ENCODE assay signal across 8 mouse cellular contexts in the genomic region with DNA sequence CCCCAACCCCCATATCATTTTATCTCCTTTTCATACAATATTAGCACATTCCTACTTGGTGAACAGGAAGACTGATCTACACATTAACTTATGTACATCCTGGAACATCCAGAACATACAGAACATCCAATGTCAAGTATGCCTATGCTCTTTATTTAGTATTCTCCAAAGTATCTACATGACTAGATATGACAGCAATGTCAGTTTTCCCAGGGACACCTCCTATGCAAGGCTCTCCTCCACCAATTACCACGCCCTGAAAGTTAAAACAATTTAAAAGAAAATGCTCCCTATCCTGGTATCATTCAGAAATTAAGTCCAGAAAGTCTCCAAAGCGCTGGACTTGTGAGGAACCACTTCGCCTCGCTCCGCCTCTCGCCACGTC. TPM values are rescaled to one million over a fixed set of nuclear protein-coding genes. Genes with fewer than 3 reads are reported as not detected.
DNase-seq lines count a peak whose midpoint lies in the region; ATAC-seq and TF ChIP-seq lines count a peak whose summit lies in the region.

No protein-coding gene starts in this region.

- peak overlapping the region; percentile 88 for H3K4me2 ChIP-seq in forebrain, embryonic 12.5 days
- H3K4me2 ChIP-seq in limb, embryonic 12.5 days = peak overlapping the region; percentile 89
- H3K4me2 ChIP-seq in neural tube, embryonic 14.5 days (ENCODE audit: low read depth, low read length) = peak overlapping the region; percentile 76

- H3K9ac ChIP-seq in forebrain, embryonic 12.5 days = no peak overlapping the region
- H3K9ac ChIP-seq in limb, embryonic 12.5 days (replicated peaks) = no peak overlapping the region
- H3K9ac ChIP-seq in neural tube, embryonic 14.5 days (replicated peaks; ENCODE audit: low read depth, low read length) = no peak overlapping the region

- ATAC-seq in forebrain, embryonic 12.5 days (ENCODE audit: low FRiP score) = no peak; the same call in none of the 2 replicates
- ATAC-seq in limb, embryonic 12.5 days (ENCODE audit: insufficient number of reproducible peaks, insufficient read depth, low FRiP score, low TSS enrichment, low read depth) = peak; percentile 4; the same call in 1 of the 2 replicates
- ATAC-seq in neural tube, embryonic 14.5 days (ENCODE audit: low read depth) = no peak

- peaks cover 4% of the 10 kb centered on the region for H3K36me3 ChIP-seq in forebrain, embryonic 12.5 days (replicated peaks)
- H3K36me3 ChIP-seq in limb, embryonic 12.5 days = peaks cover 11% of the 10 kb centered on the region; the same call in 1 of the 2 replicates
- H3K36me3 ChIP-seq in neural tube, embryonic 14.5 days (ENCODE audit: control insufficient read depth, insufficient read depth, low read length) = no peaks in the 10 kb centered on the region

- H3K27ac ChIP-seq in layer of hippocampus, adult 2 months = no peak overlapping the region
- H3K27ac ChIP-seq in forebrain, embryonic 12.5 days = no peak overlapping the region
- no peak overlapping the region for H3K27ac ChIP-seq in limb, embryonic 12.5 days
- no peak overlapping the region for H3K27ac ChIP-seq in neural tube, embryonic 14.5 days (ENCODE audit: low read depth, low read length)

- H3K9me3 ChIP-seq in forebrain, embryonic 12.5 days = no peaks in the 10 kb centered on the region
- peaks cover 10% of the 10 kb centered on the region; the same call in 1 of the 2 replicates for H3K9me3 ChIP-seq in limb, embryonic 12.5 days
- H3K9me3 ChIP-seq in neural tube, embryonic 14.5 days (ENCODE audit: control insufficient read depth, low read length) = no peaks in the 10 kb centered on the region

- TF ChIP-seq CTCF in layer of hippocampus, adult 2 months (conservative IDR thresholded peaks at IDR 0.05) = no peak

- 3% methylated on average over 7 of the region's 7 CpGs for WGBS in forebrain, embryonic 12.5 days
- 4% methylated on average over 7 of the region's 7 CpGs for WGBS in limb, embryonic 12.5 days
- WGBS in neural tube, embryonic 14.5 days = 0% methylated on average over 7 of the region's 7 CpGs

- peak overlapping the region; percentile 67 for H3K4me3 ChIP-seq in layer of hippocampus, adult 2 months
- peak overlapping the region; percentile 72 for H3K4me3 ChIP-seq in forebrain, embryonic 12.5 days (replicated peaks)
- H3K4me3 ChIP-seq in limb, embryonic 12.5 days (replicated peaks) = peak overlapping the region; percentile 73
- peak overlapping the region; percentile 75 for H3K4me3 ChIP-seq in neural tube, embryonic 14.5 days (ENCODE audit: low read depth, low read length)

- DNase-seq in layer of hippocampus, adult 2 months (ENCODE audit: low spot score in 2 of 2) = no peak
- no peak for DNase-seq in layer of hippocampus, adult 18-20 months (ENCODE audit: low spot score in 2 of 2)
- DNase-seq in Muller cell, postnatal 12 days (ENCODE audit: inconsistent ontology term) = no peak
- DNase-seq in adrenal gland, adult 8-10 months = no peak
- no peak for DNase-seq in spleen, postnatal 4 days (ENCODE audit: low spot score in 2 of 2)

- no peaks in the 10 kb centered on the region for H3K27me3 ChIP-seq in forebrain, embryonic 12.5 days
- H3K27me3 ChIP-seq in limb, embryonic 12.5 days = no peaks in the 10 kb centered on the region
- H3K27me3 ChIP-seq in neural tube, embryonic 14.5 days (ENCODE audit: control insufficient read depth, insufficient read depth, low read length) = no peaks in the 10 kb centered on the region

- peaks cover 14% of the 10 kb centered on the region for H3K4me1 ChIP-seq in forebrain, embryonic 12.5 days
- H3K4me1 ChIP-seq in limb, embryonic 12.5 days (replicated peaks) = peaks cover 12% of the 10 kb centered on the region
- H3K4me1 ChIP-seq in neural tube, embryonic 14.5 days (ENCODE audit: control insufficient read depth, insufficient read depth, low read length) = no peaks in the 10 kb centered on the region

RNA-seq across cellular contexts. Expression of gene Cdkn3, which starts 0.4 kb away (rescaled TPM):
- under 1 TPM; 0.56 to 0.81 TPM for total RNA-seq in layer of hippocampus, adult 2 months (2021)
- total RNA-seq in layer of hippocampus, adult 18-20 months (2021) = not detected
- 37.0 and 45.9 TPM in 2 replicates for polyA plus RNA-seq in forebrain, embryonic 12.5 days (2016; fragmentation: Nextera tagmentation; extraction: Ambion mirVana)
- polyA plus RNA-seq in limb, embryonic 12.5 days (2016; fragmentation: Nextera tagmentation; extraction: Ambion mirVana) = 46.4 and 47.6 TPM in 2 replicates
- polyA plus RNA-seq in neural tube, embryonic 14.5 days (2014; fragmentation: Nextera tagmentation; extraction: Ambion mirVana) = 5.2 and 8.4 TPM in 2 replicates
- total RNA-seq in adrenal gland, adult 8-10 months (2022) = 1 to 10 TPM in 1 of 4 experiments, under 1 TPM in 3; 0.24 to 1.4 (median 0.68) TPM

RNA-seq across cellular contexts. Expression of gene Cnih1, which starts 28.2 kb away (rescaled TPM):
- total RNA-seq in layer of hippocampus, adult 2 months (2021) = 10 to 100 TPM; 70.1 to 79.6 TPM
- 10 to 100 TPM; 73.6 to 78.1 TPM for total RNA-seq in layer of hippocampus, adult 18-20 months (2021)
- polyA plus RNA-seq in forebrain, embryonic 12.5 days (2016; fragmentation: Nextera tagmentation; extraction: Ambion mirVana) = 176 and 181 TPM in 2 replicates
- 170 and 187 TPM in 2 replicates for polyA plus RNA-seq in limb, embryonic 12.5 days (2016; fragmentation: Nextera tagmentation; extraction: Ambion mirVana)
- polyA plus RNA-seq in neural tube, embryonic 14.5 days (2014; fragmentation: Nextera tagmentation; extraction: Ambion mirVana) = 218 and 238 TPM in 2 replicates
- 100 to 1,000 TPM; 106 to 135 (median 109) TPM for total RNA-seq in adrenal gland, adult 8-10 months (2022)
